Mouse (Mus musculus) hindbrain, embryonic 14.5 days (tissue): ENCODE results near the gene Tekt3. TPM values are rescaled to one million over a fixed set of nuclear protein-coding genes. Genes with fewer than 3 reads are reported as not detected.

Experiments used
- ATAC-seq: fragments of 200-750 bp; cut with Nextera tagmentation; 2 replicates; pipeline ENCODE4 v1.8.0; 2017; ENCODE audit warnings: moderate number of reproducible peaks, mild to moderate bottlenecking, moderate TSS enrichment, moderate library complexity; ENCODE audit not compliant: low FRiP score
- DNase-seq: peaks from one replicate; pipeline ENCODE4 v3.0.0-alpha.2; 2015; ENCODE audit warnings: low spot score
- H3K27ac ChIP-seq: fragments of 300-500 bp; sonication (generic); 2 replicates; pipeline ENCODE4 v1.5.1; 2014; ENCODE audit warnings: mild to moderate bottlenecking, moderate library complexity
- H3K27me3 ChIP-seq: fragments of 300-500 bp; sonication (generic); 2 replicates; pipeline ENCODE4 v1.6.1; 2014; ENCODE audit warnings: mild to moderate bottlenecking, low read length, mixed read lengths; ENCODE audit not compliant: control insufficient read depth, insufficient read depth
- H3K36me3 ChIP-seq: fragments of 300-500 bp; sonication (generic); replicated peaks from 2 replicates; pipeline ENCODE4 v1.6.1; 2014; ENCODE audit not compliant: control insufficient read depth, insufficient read depth
- H3K4me1 ChIP-seq: fragments of 300-500 bp; sonication (generic); replicated peaks from 2 replicates; pipeline ENCODE4 v1.6.1; 2014; ENCODE audit warnings: antibody characterized with exemption, low read length, mixed read lengths; ENCODE audit not compliant: control insufficient read depth, insufficient read depth
- H3K4me2 ChIP-seq: fragments of 300-500 bp; sonication (generic); replicated peaks from 2 replicates; pipeline ENCODE4 v1.6.1; 2014; ENCODE audit warnings: mild to moderate bottlenecking, moderate library complexity
- H3K4me3 ChIP-seq: fragments of 300-500 bp; sonication (generic); replicated peaks from 2 replicates; pipeline ENCODE4 v1.5.1; 2014; ENCODE audit warnings: mild to moderate bottlenecking, low read length
- H3K9ac ChIP-seq: fragments of 300-500 bp; sonication (generic); 2 replicates; pipeline ENCODE4 v1.6.1; 2014
- H3K9me3 ChIP-seq: fragments of 300-500 bp; sonication (generic); 2 replicates; pipeline ENCODE4 v1.6.1; 2016; ENCODE audit warnings: low read length; ENCODE audit not compliant: control insufficient read depth
- WGBS: fragments of 180-500 bp; shearing (Covaris S2); extraction: QIAGEN DNeasy Blood & Tissue Kit; methylation state at CpG from one replicate; pipeline ENCODE4 v1.1.7; 2014; 5-methylcytosine and 5-hydroxymethylcytosine counted together
- polyA plus RNA-seq: library from polyadenylated mRNA; unstranded; fragments of >200 nt; fragmentation: Nextera tagmentation; extraction: Ambion mirVana; gene quantifications from 2 replicates; pipeline ENCODE4 v1.2.1, GENCODE M21; 2014

The Tekt3 gene
- polyA plus RNA-seq, 1 experiment from 2014 or later, result 0.15 TPM

- no peaks in the 10 kb centered on the region for H3K9me3 ChIP-seq
- ATAC-seq, result no peak
- no peak for DNase-seq
- H3K4me3 ChIP-seq, result no peak overlapping the region
- H3K4me2 ChIP-seq, result no peak overlapping the region
- H3K27me3 ChIP-seq, result no peaks in the 10 kb centered on the region
- H3K27ac ChIP-seq, result no peak overlapping the region
- H3K9ac ChIP-seq, result no peak overlapping the region
- H3K36me3 ChIP-seq, result no peaks in the 10 kb centered on the region
- H3K4me1 ChIP-seq, result no peaks in the 10 kb centered on the region
- 97% methylated on average over 10 of the region's 10 CpGs for WGBS
Measured at GRCm38 (mm10) chr11:63051996-63052395, 9.5 kb upstream of the Tekt3 start.

DNA sequence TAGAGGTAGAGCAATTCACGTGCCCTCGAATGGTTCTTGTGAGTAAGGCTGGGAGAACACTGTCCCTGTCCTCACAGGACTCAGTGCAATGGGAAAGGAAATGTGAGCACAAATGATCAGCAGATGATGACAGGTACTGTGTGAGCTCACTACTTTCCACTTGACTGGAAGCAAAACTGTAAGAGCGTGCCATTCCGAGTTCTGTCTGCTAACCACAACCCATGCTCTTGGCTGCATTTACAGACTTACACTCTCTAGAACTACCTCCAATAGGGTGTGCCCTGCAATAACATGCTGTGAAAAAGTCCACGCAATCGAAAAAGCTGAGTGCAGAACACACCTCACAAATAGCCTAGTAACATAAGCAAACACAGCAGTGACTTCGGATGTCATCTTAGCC is 5.9 kb upstream of the Tekt3 start:
- 94% methylated on average over 7 of the region's 7 CpGs for WGBS
- no peak for ATAC-seq

GRCm38 (mm10) chr11:63058375-63058952 is 3.0 kb upstream of the Tekt3 start:
- Histone ChIP-seq H3K4me2 (no peak overlapping the region), H3K9me3 (no peaks in the 10 kb centered on the region), H3K27me3 (no peaks in the 10 kb centered on the region), H3K9ac (no peak overlapping the region), H3K27ac (no peak overlapping the region), H3K4me3 (no peak overlapping the region), H3K36me3 (no peaks in the 10 kb centered on the region), H3K4me1 (no peaks in the 10 kb centered on the region)
- DNase-seq (no peak), ATAC-seq (no peak)
- 70% methylated on average over 5 of the region's 5 CpGs for WGBS

More for the DNA sequence above, 5.9 kb upstream of the Tekt3 start:
- Histone ChIP-seq H3K4me1 (no peaks in the 10 kb centered on the region), H3K4me3 (no peak overlapping the region), H3K9me3 (no peaks in the 10 kb centered on the region), H3K9ac (no peak overlapping the region), H3K36me3 (no peaks in the 10 kb centered on the region), H3K27me3 (no peaks in the 10 kb centered on the region), H3K4me2 (no peak overlapping the region), H3K27ac (no peak overlapping the region)
- DNase-seq, result no peak

- Histone ChIP-seq H3K27me3 (no peaks in the 10 kb centered on the region), H3K36me3 (no peaks in the 10 kb centered on the region), H3K27ac (no peak overlapping the region), H3K4me3 (no peak overlapping the region), H3K4me1 (no peaks in the 10 kb centered on the region), H3K4me2 (no peak overlapping the region), H3K9ac (no peak overlapping the region), H3K9me3 (no peaks in the 10 kb centered on the region)
- DNase-seq (no peak), ATAC-seq (no peak)
- WGBS, result 96% methylated on average over 1 of the region's 1 CpGs
Measured at GRCm38 (mm10) chr11:63059911-63060310, 1.5 kb upstream of the Tekt3 start.

DNA sequence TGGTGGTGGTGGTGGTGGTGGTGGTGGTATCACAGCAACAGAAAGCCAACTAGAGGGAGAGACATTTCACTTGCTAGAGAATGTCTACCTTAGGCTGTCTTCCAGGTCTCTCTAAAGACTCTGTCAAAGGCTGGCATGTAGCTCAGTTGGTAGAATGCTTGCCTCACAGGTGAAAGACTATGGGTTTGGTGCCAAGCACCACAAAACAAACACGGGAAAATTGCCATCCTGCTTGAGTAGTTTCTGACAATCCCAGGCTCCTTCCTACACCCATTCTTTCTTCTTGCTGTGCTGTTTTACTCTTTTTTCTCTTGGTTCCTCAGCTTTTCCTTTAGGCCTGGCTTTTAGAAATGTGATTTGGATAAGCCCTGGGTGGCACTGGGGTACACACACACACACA is 5.1 kb downstream of the Tekt3 start:
- WGBS, result 86% methylated on average over 1 of the region's 1 CpGs

GRCm38 (mm10) chr11:63070081-63070480 is 8.6 kb downstream of the Tekt3 start:
- 95% methylated on average over 17 of the region's 17 CpGs for WGBS
- Histone ChIP-seq H3K9me3 (no peaks in the 10 kb centered on the region), H3K27ac (no peak overlapping the region), H3K4me2 (no peak overlapping the region), H3K27me3 (no peaks in the 10 kb centered on the region), H3K36me3 (no peaks in the 10 kb centered on the region), H3K9ac (no peak overlapping the region), H3K4me3 (no peak overlapping the region), H3K4me1 (no peaks in the 10 kb centered on the region)
- DNase-seq, result no peak
- no peak for ATAC-seq

More for the DNA sequence above, 5.1 kb downstream of the Tekt3 start:
- Histone ChIP-seq H3K9me3 (no peaks in the 10 kb centered on the region), H3K4me1 (no peaks in the 10 kb centered on the region), H3K4me2 (no peak overlapping the region), H3K27ac (no peak overlapping the region), H3K4me3 (no peak overlapping the region), H3K27me3 (no peaks in the 10 kb centered on the region), H3K9ac (no peak overlapping the region), H3K36me3 (no peaks in the 10 kb centered on the region)
- DNase-seq, result no peak
- ATAC-seq, result no peak

- ATAC-seq (no peak), DNase-seq (no peak)
- Histone ChIP-seq H3K27ac (no peak overlapping the region), H3K27me3 (no peaks in the 10 kb centered on the region), H3K4me1 (no peaks in the 10 kb centered on the region), H3K4me2 (no peak overlapping the region), H3K9me3 (no peaks in the 10 kb centered on the region), H3K4me3 (no peak overlapping the region), H3K9ac (no peak overlapping the region), H3K36me3 (no peaks in the 10 kb centered on the region)
- WGBS, result 83% methylated on average over 3 of the region's 3 CpGs
Measured at GRCm38 (mm10) chr11:63084536-63084935, 23.1 kb downstream of the Tekt3 start.

DNA sequence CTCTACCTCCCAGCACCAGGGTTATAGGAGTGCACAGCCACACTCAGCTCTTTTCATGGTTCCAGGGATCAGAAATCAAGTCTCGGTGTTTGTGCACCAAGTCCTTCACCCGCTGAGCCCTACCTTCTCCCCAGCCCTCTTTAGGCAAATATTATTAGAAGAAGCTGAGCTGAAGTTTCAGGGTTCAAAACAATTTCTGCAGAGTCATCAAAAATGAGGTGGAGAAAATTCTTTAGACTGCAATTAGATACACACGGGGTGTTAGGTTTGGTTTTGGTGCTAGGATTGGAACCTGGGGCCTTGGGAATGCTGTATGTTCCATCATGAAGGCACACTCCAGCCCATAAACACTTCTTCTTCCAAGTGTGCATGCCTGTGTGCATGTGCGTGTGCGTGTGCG is 27.2 kb downstream of the Tekt3 start:
- no peaks in the 10 kb centered on the region for H3K27me3 ChIP-seq
- H3K4me3 ChIP-seq, result no peak overlapping the region
- no peaks in the 10 kb centered on the region for H3K4me1 ChIP-seq
- no peak overlapping the region for H3K4me2 ChIP-seq
- no peaks in the 10 kb centered on the region for H3K9me3 ChIP-seq
- H3K27ac ChIP-seq, result no peak overlapping the region
- ATAC-seq, result no peak
- 92% methylated on average over 6 of the region's 6 CpGs for WGBS
- DNase-seq, result no peak
- no peaks in the 10 kb centered on the region for H3K36me3 ChIP-seq
- H3K9ac ChIP-seq, result no peak overlapping the region

DNA sequence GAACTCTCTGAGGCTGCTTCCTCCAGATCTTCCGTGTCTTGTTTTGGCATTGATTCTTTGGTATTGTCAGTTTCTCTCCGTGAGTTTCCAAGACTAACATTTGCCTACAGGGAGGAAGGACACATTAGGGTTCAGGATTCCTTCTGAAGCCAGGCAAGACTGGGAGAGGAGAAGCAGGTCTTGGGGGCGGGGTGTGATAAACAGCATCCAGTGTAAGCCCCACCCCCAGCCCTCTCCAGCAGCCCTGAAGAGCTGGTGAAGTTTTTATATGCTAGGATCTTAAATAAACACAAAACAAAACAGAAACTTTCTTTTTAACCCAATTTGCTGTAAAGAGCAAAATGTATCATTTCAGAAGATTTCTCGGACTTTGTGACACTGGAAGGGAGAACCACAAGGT is 28.8 kb downstream of the Tekt3 start:
- no peak overlapping the region for H3K27ac ChIP-seq
- no peaks in the 10 kb centered on the region for H3K4me1 ChIP-seq
- DNase-seq (no peak), ATAC-seq (no peak)
- H3K4me3 ChIP-seq, result no peak overlapping the region
- H3K4me2 ChIP-seq, result no peak overlapping the region
- H3K9ac ChIP-seq, result no peak overlapping the region
- no peaks in the 10 kb centered on the region for H3K36me3 ChIP-seq
- H3K27me3 ChIP-seq, result no peaks in the 10 kb centered on the region
- H3K9me3 ChIP-seq, result no peaks in the 10 kb centered on the region
- WGBS, result 60% methylated on average over 4 of the region's 4 CpGs

DNA sequence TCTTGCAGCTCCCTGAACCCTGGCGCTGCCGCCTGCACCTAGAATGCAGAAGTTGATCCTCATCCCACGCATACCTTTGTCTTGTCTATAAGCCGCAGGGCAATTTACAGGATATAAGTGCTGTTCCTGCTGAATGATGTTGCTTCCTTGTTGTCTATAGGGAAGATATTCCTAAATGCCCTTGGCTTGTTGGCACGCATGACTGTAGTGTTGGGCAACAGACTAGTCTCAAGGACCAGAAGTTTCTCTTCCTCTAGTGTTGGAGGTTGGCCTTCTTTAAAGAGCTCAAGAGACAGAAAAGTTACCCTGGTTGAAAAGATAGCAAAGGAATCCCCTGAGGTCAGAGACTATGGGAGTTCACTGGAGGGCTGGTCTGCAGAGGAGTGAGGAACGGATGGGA is 29.5 kb downstream of the Tekt3 start:
- no peaks in the 10 kb centered on the region for H3K9me3 ChIP-seq
- no peak overlapping the region for H3K4me3 ChIP-seq
- no peak overlapping the region for H3K27ac ChIP-seq
- H3K4me1 ChIP-seq, result no peaks in the 10 kb centered on the region
- H3K9ac ChIP-seq, result no peak overlapping the region
- ATAC-seq (no peak), DNase-seq (no peak)
- no peak overlapping the region for H3K4me2 ChIP-seq
- H3K36me3 ChIP-seq, result no peaks in the 10 kb centered on the region
- no peaks in the 10 kb centered on the region for H3K27me3 ChIP-seq
- 93% methylated on average over 6 of the region's 6 CpGs for whole genome bisulfite sequencing
